Mouse (Mus musculus) cortical plate, adult 2 months (tissue): Measurements from ENCODE around the gene Als2cr12. TPM values are rescaled to one million over a fixed set of nuclear protein-coding genes. Genes with fewer than 3 reads are reported as not detected.
"Not testable (repeated sequence)": the region's sequence is repeated elsewhere in the genome, so short reads cannot be mapped to it uniquely, and the experiment has no call there.

ENCODE experiments used
- H3K27ac ChIP-seq: fragments of 200-500 bp; 2 replicates; pipeline ENCODE4 v1.5.1; 2012; ENCODE audit warnings: low read length, control low read depth, inconsistent platforms; ENCODE audit not compliant: insufficient read depth
- H3K4me1 ChIP-seq: fragments of 200-500 bp; 2 replicates; pipeline ENCODE4 v1.6.1; 2011; ENCODE audit warnings: low read length; ENCODE audit not compliant: control insufficient read depth, insufficient read depth
- H3K4me3 ChIP-seq: fragments of 200-500 bp; 2 replicates; pipeline ENCODE4 v1.5.1; 2011; ENCODE audit warnings: mild to moderate bottlenecking, low read length, control low read depth; ENCODE audit not compliant: insufficient read depth
- CTCF ChIP-seq: fragments of 200-500 bp; IDR thresholded peaks from 2 replicates; pipeline ENCODE4 v1.5.1; 2011; ENCODE audit warnings: mild to moderate bottlenecking, control low read depth, low read length; ENCODE audit not compliant: insufficient read depth; ENCODE audit errors: extremely low read depth
- POLR2A ChIP-seq: fragments of 200-500 bp; IDR thresholded peaks from 2 replicates; pipeline ENCODE4 v1.6.1; 2011; ENCODE audit warnings: mild to moderate bottlenecking, low read length, control low read depth; ENCODE audit not compliant: insufficient read depth; ENCODE audit errors: extremely low read depth
- polyA plus RNA-seq: library from polyadenylated mRNA; depleted of rRNA; stranded (reverse); fragments of >200 nt; gene quantifications from 2 replicates; pipeline ENCODE4 v1.2.3, GENCODE M21; 2012; rRNA removed

Als2cr12 gene
- polyA plus RNA-seq, result not detected in 2 replicates

- not testable (repeated sequence) for H3K27ac ChIP-seq, H3K4me1 ChIP-seq, H3K4me3 ChIP-seq
Measured at GRCm38 (mm10) chr1:58695810-58696209, at the start of gene Als2cr12. Gene Als2cr12 (minus strand): TSS chr1:58695989.

GRCm38 (mm10) chr1:58744645-58745044 is 48.9 kb upstream of the Als2cr12 start:
- no peak for TF ChIP-seq POLR2A
- no peak for TF ChIP-seq CTCF
- Histone ChIP-seq H3K4me1 (0 out of 2 replicates have a peak, but pooled peaks cover 2% of the 10 kb centered on the region), H3K4me3 (no peak overlapping the region), H3K27ac (no peak overlapping the region)

- peaks cover 4% of the 10 kb centered on the region for H3K4me1 ChIP-seq
- no peak overlapping the region for H3K4me3 ChIP-seq
- H3K27ac ChIP-seq, result peak overlapping the region; percentile 81; the same call in 1 of the 2 replicates
- TF ChIP-seq POLR2A (no peak), CTCF (no peak)
Measured at GRCm38 (mm10) chr1:58743252-58743651, 47.5 kb upstream of the Als2cr12 start.

GRCm38 (mm10) chr1:58742571-58743021 is 46.8 kb upstream of the Als2cr12 start:
- H3K4me1 ChIP-seq, result peaks cover 4% of the 10 kb centered on the region
- no peak overlapping the region for H3K4me3 ChIP-seq
- TF ChIP-seq POLR2A (no peak), CTCF (no peak)
- peak overlapping the region; percentile 81; the same call in 1 of the 2 replicates for H3K27ac ChIP-seq

GRCm38 (mm10) chr1:58739529-58739928 is 43.7 kb upstream of the Als2cr12 start:
- Histone ChIP-seq H3K27ac (no peak overlapping the region), H3K4me3 (no peak overlapping the region), H3K4me1 (peaks cover 6% of the 10 kb centered on the region)
- TF ChIP-seq POLR2A, result no peak
- TF ChIP-seq CTCF, result no peak

GRCm38 (mm10) chr1:58736968-58737367 is 41.2 kb upstream of the Als2cr12 start:
- TF ChIP-seq POLR2A (no peak), CTCF (no peak)
- H3K4me3 ChIP-seq, result no peak overlapping the region
- no peak overlapping the region; the same call in 1 of the 2 replicates for H3K27ac ChIP-seq
- H3K4me1 ChIP-seq, result peaks cover 4% of the 10 kb centered on the region

GRCm38 (mm10) chr1:58735962-58736361 is 40.2 kb upstream of the Als2cr12 start:
- Histone ChIP-seq H3K27ac (no peak overlapping the region), H3K4me3 (no peak overlapping the region), H3K4me1 (peaks cover 4% of the 10 kb centered on the region)
- TF ChIP-seq CTCF (no peak), POLR2A (no peak)

- no peak for TF ChIP-seq POLR2A
- TF ChIP-seq CTCF, result no peak
- Histone ChIP-seq H3K4me1 (peaks cover 4% of the 10 kb centered on the region), H3K4me3 (no peak overlapping the region), H3K27ac (no peak overlapping the region)
Measured at GRCm38 (mm10) chr1:58734043-58734920, 38.5 kb upstream of the Als2cr12 start.

GRCm38 (mm10) chr1:58733636-58734035 is 37.8 kb upstream of the Als2cr12 start:
- Histone ChIP-seq H3K4me1 (peaks cover 2% of the 10 kb centered on the region; the same call in 1 of the 2 replicates), H3K27ac (no peak overlapping the region), H3K4me3 (no peak overlapping the region)
- TF ChIP-seq POLR2A, result no peak
- no peak for TF ChIP-seq CTCF

- Histone ChIP-seq H3K4me3 (no peak overlapping the region), H3K4me1 (no peaks in the 10 kb centered on the region), H3K27ac (no peak overlapping the region)
- no peak for TF ChIP-seq POLR2A
- no peak for TF ChIP-seq CTCF
Measured at GRCm38 (mm10) chr1:58728590-58728868, 32.7 kb upstream of the Als2cr12 start.
